Mouse (Mus musculus) frontal cortex, postnatal 36 days (tissue): Measurements from ENCODE around the gene Shmt1.
A peak's percentile ranks its signal among the peaks of the same experiment; 100 is the strongest.
"Not testable (repeated sequence)": the region's sequence is repeated elsewhere in the genome, so short reads cannot be mapped to it uniquely, and the experiment has no call there.

Experiments used
- DNase-seq, 2 experiments: peaks; one replicate each; pipeline ENCODE4 v3.0.0; 2022; ENCODE audit warnings: low spot score in 2 of 2

Gene Shmt1

GRCm38 (mm10) chr11:60811618-60812017 is at the start of gene Shmt1:
TSS of gene Shmt1 (minus strand) at chr11:60811718.
- not testable (repeated sequence) for DNase-seq

GRCm38 (mm10) chr11:60856587-60856986 is 45.1 kb upstream of the Shmt1 start:
- peak; percentile 21 to 24 for DNase-seq

GRCm38 (mm10) chr11:60845415-60845814 is 33.9 kb upstream of the Shmt1 start:
- DNase-seq, result no peak

GRCm38 (mm10) chr11:60843412-60843811 is 31.9 kb upstream of the Shmt1 start:
- no peak for DNase-seq

- DNase-seq, result no peak
These were observed 30.1 kb upstream of the Shmt1 start for GRCm38 (mm10) chr11:60841467-60842200.

- DNase-seq, result no peak
These were observed 26.3 kb upstream of the Shmt1 start for GRCm38 (mm10) chr11:60837644-60838406.

- no peak for DNase-seq
These were observed 25.4 kb upstream of the Shmt1 start for GRCm38 (mm10) chr11:60836897-60837296.

- peak; percentile 89 to 95 for DNase-seq
These were observed 19.0 kb upstream of the Shmt1 start, which contains the start of gene Dhrs7b for GRCm38 (mm10) chr11:60830433-60831052. TSS of gene Dhrs7b (plus strand) at chr11:60830631.

GRCm38 (mm10) chr11:60828903-60829302 is 17.4 kb upstream of the Shmt1 start:
- DNase-seq, result no peak

- DNase-seq, result no peak
These were observed 15.9 kb upstream of the Shmt1 start for GRCm38 (mm10) chr11:60827241-60827945.

- no peak for DNase-seq
These were observed 15.2 kb upstream of the Shmt1 start for GRCm38 (mm10) chr11:60826700-60827099.

- no peak for DNase-seq
These were observed 13.7 kb upstream of the Shmt1 start for GRCm38 (mm10) chr11:60825191-60825590.

- DNase-seq, result no peak
These were observed 12.3 kb upstream of the Shmt1 start for GRCm38 (mm10) chr11:60823771-60824170.

- no peak for DNase-seq
These were observed 4.9 kb upstream of the Shmt1 start for GRCm38 (mm10) chr11:60816398-60816797.

- DNase-seq, result peak; percentile 86 to 87
These were observed 461 bp downstream of the Shmt1 start for GRCm38 (mm10) chr11:60811054-60811460.

- DNase-seq, result no peak
These were observed 1.2 kb downstream of the Shmt1 start for GRCm38 (mm10) chr11:60810046-60810965.

GRCm38 (mm10) chr11:60809546-60809945 is 2.0 kb downstream of the Shmt1 start:
- DNase-seq, result no peak

GRCm38 (mm10) chr11:60808286-60809070 is 3.0 kb downstream of the Shmt1 start:
- DNase-seq, result peak in 1 of 2 experiments; percentile 29

- DNase-seq, result no peak
These were observed 10.6 kb downstream of the Shmt1 start for GRCm38 (mm10) chr11:60800892-60801291.

GRCm38 (mm10) chr11:60799977-60800376 is 11.5 kb downstream of the Shmt1 start:
- no peak for DNase-seq
